Mouse (Mus musculus): ENCODE measurements around the gene Gdf3. TPM values are rescaled to one million over a fixed set of nuclear protein-coding genes. Genes with fewer than 3 reads are reported as not detected.
"Not testable (repeated sequence)": the region's sequence is repeated elsewhere in the genome, so short reads cannot be mapped to it uniquely, and the experiment has no call there.

Gdf3 gene
- polyA plus RNA-seq, 1 experiment from 2014 or later = 0.56 TPM

DNA sequence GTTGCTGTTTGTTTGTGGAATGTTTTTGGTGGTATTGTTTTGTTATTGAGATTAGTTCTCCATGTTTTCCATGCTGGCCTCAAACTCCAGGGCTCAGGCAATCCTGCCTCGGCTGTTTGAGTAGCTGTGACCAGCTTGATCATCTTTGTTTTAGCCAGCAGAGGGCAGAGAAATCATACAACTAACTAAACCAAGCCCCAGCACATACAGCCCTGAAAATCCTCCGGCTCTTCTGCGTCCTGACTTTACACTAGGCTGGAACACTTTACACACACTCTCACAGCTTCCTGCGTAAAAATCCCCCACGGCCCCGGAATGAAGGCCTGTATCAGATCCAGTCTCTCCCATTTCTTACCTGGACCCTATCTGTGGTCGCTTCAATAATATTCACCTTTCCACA, 14.2 kb downstream of the Gdf3 start:
- WGBS (ENCODE audit: insufficient replicate concordance) = 24% methylated on average over 7 of the region's 7 CpGs
- Histone ChIP-seq H3K9ac (ENCODE audit: low read depth, low read length) (no peak overlapping the region), H3K4me2 (no peak overlapping the region; the same call in 1 of the 2 replicates), H3K27me3 (ENCODE audit: control insufficient read depth, insufficient read depth, low read length) (no peaks in the 10 kb centered on the region), H3K9me3 (replicated peaks; ENCODE audit: control insufficient read depth, low read length) (no peaks in the 10 kb centered on the region), H3K4me3 (ENCODE audit: low read depth, low read length) (no peak overlapping the region), H3K36me3 (ENCODE audit: control insufficient read depth, insufficient read depth, low read length) (no peaks in the 10 kb centered on the region), H3K4me1 (ENCODE audit: control insufficient read depth, insufficient read depth, low read length) (no peaks in the 10 kb centered on the region), H3K27ac (ENCODE audit: low read depth, low read length) (no peak overlapping the region)
- ATAC-seq (replicated peaks; ENCODE audit: insufficient number of reproducible peaks, low FRiP score, low TSS enrichment) = no peak

DNA sequence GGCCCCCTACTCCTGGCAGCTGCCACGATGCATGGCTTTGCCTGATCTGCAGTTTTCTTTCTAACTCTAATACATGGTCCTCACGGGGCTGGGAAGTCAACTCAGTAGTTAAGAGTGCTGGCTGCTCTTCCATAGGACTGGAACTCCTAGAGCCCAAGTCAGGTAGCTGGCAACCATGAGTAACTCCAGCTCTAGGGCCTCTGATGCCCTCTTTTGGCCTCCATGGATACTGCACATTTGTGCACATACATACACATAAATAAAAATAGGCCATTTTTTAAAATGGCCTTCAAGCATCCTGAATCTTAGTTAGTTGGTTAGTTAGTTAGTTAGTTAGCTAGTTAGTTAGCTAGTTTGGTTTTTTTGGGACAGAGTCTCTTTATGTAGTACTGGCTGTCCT, 17.0 kb downstream of the Gdf3 start:
- H3K4me3 ChIP-seq (ENCODE audit: low read depth, low read length) = no peak overlapping the region
- no peaks in the 10 kb centered on the region for H3K4me1 ChIP-seq (ENCODE audit: control insufficient read depth, insufficient read depth, low read length)
- WGBS (ENCODE audit: insufficient replicate concordance) = 77% methylated on average over 2 of the region's 2 CpGs
- H3K9ac ChIP-seq (ENCODE audit: low read depth, low read length) = no peak overlapping the region
- no peaks in the 10 kb centered on the region for H3K36me3 ChIP-seq (ENCODE audit: control insufficient read depth, insufficient read depth, low read length)
- H3K4me2 ChIP-seq = no peak overlapping the region
- H3K27ac ChIP-seq (ENCODE audit: low read depth, low read length) = no peak overlapping the region
- H3K27me3 ChIP-seq (ENCODE audit: control insufficient read depth, insufficient read depth, low read length) = no peaks in the 10 kb centered on the region
- ATAC-seq (replicated peaks; ENCODE audit: insufficient number of reproducible peaks, low FRiP score, low TSS enrichment) = no peak
- H3K9me3 ChIP-seq (replicated peaks; ENCODE audit: control insufficient read depth, low read length) = no peaks in the 10 kb centered on the region

DNA sequence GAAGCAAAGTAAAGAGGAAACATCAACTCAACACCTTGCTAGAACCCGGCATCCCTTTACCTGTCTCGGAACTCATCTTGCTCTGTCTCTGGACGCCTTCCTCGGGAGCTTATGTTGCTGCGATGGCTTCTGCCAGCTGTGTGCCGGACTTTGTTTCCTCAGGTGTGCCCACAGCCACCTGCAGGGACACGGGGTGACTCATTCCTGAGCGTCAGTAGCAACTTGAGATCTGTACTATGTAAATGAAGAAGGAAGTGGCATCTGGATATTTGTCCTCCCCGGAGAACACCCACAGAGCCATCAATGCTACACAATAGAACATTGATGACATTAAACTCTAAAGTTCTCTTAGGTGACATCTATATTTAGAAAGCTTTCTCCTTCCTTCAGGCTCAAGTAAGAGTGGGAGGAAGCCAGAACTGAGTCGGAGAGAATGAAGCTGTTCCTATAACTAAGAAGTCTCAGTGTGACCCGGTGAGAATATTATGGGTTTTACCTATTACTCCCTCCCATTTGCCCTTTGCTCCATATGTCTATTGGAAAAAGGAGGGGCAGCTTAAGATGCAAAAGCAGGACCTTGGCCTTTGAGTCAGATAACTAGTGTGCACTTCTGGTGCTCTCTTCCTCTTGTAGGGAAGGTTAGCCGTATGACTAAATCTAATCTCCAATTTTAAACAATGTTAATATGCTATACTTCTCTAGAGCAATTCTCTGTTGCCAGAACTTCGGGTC, 18.7 kb downstream of the Gdf3 start:
- no peaks in the 10 kb centered on the region for H3K9me3 ChIP-seq (replicated peaks; ENCODE audit: control insufficient read depth, low read length)
- H3K27me3 ChIP-seq (ENCODE audit: control insufficient read depth, insufficient read depth, low read length) = no peaks in the 10 kb centered on the region
- H3K36me3 ChIP-seq (ENCODE audit: control insufficient read depth, insufficient read depth, low read length) = no peaks in the 10 kb centered on the region
- H3K4me2 ChIP-seq = no peak overlapping the region
- no peak overlapping the region for H3K4me3 ChIP-seq (ENCODE audit: low read depth, low read length)
- H3K9ac ChIP-seq (ENCODE audit: low read depth, low read length) = no peak overlapping the region
- H3K4me1 ChIP-seq (ENCODE audit: control insufficient read depth, insufficient read depth, low read length) = no peaks in the 10 kb centered on the region
- 78% methylated on average over 13 of the region's 13 CpGs for WGBS (ENCODE audit: insufficient replicate concordance)
- no peak for ATAC-seq (replicated peaks; ENCODE audit: insufficient number of reproducible peaks, low FRiP score, low TSS enrichment)
- no peak overlapping the region for H3K27ac ChIP-seq (ENCODE audit: low read depth, low read length)

DNA sequence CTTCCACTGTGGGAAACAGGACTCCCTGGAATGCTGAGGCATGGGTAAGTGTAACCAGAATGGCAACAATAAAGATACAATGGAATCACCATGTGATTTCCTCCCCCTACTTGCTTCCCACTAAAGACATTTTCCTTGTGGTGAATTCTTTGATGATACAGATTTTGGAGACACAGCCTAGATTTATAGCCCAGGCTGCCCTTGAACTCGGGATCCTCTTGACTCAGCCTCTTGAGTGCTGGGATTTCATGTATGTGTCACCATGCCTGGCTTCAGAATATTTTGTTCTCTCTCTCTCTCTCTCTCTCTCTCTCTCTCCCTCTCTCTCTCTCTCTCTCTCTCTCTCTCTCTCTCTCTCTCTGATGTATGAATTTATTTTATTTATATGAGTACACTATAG, 30.8 kb downstream of the Gdf3 start:
- WGBS (ENCODE audit: insufficient replicate concordance) = 56% methylated on average over 1 of the region's 1 CpGs

DNA sequence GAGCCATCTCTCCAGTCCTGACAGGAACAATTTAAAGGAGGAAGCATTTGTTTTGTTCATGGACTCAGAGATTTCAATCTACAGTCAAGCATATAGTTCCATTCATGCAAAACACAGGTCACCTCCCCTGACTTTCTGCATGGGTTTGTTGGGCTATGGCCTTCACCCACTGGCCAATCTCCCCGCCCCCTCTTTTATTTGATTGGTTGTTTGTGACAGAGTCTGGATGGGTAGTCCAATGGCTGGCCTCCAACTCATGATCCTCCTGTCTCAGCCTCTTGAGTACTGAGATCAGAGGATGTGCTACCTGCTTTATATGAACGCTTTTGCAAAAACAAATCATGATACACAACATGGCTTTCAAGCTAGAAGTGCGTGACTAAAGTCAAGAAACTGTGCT, 32.9 kb downstream of the Gdf3 start:
- no peaks in the 10 kb centered on the region for H3K36me3 ChIP-seq (ENCODE audit: control insufficient read depth, insufficient read depth, low read length)
- ATAC-seq (replicated peaks; ENCODE audit: insufficient number of reproducible peaks, low FRiP score, low TSS enrichment) = no peak

More for the DNA sequence above, 30.8 kb downstream of the Gdf3 start:
- Histone ChIP-seq H3K4me1 (ENCODE audit: control insufficient read depth, insufficient read depth, low read length) (no peaks in the 10 kb centered on the region), H3K27me3 (ENCODE audit: control insufficient read depth, insufficient read depth, low read length) (no peaks in the 10 kb centered on the region), H3K4me3 (ENCODE audit: low read depth, low read length) (no peak overlapping the region), H3K27ac (ENCODE audit: low read depth, low read length) (no peak overlapping the region), H3K36me3 (ENCODE audit: control insufficient read depth, insufficient read depth, low read length) (no peaks in the 10 kb centered on the region), H3K4me2 (no peak overlapping the region), H3K9ac (ENCODE audit: low read depth, low read length) (no peak overlapping the region), H3K9me3 (replicated peaks; ENCODE audit: control insufficient read depth, low read length) (no peaks in the 10 kb centered on the region)
- no peak for ATAC-seq (replicated peaks; ENCODE audit: insufficient number of reproducible peaks, low FRiP score, low TSS enrichment)

DNA sequence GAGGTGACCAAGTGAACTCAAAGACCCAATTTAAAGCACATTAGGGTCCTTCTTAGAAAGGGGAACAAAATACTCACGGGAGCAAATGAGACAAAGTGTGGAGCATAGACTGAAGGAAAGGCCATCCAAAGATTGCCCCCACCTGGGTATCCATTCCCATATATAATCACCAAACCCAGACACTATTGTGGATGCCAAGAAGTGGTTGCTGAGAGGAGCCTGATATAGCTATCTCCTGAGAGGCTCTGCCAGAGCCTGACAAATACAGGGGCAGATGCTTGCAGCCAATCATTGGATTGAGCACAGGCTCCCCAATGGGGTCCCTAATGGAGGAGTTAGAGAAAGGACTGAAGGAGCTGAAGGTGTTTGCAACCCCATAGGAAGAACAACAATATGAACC, 34.9 kb downstream of the Gdf3 start:
- H3K9ac ChIP-seq (ENCODE audit: low read depth, low read length); H3K4me1 ChIP-seq (ENCODE audit: control insufficient read depth, insufficient read depth, low read length); H3K4me3 ChIP-seq (ENCODE audit: low read depth, low read length); ATAC-seq (replicated peaks; ENCODE audit: insufficient number of reproducible peaks, low FRiP score, low TSS enrichment); H3K9me3 ChIP-seq (replicated peaks; ENCODE audit: control insufficient read depth, low read length); H3K27ac ChIP-seq (ENCODE audit: low read depth, low read length); H3K27me3 ChIP-seq (ENCODE audit: control insufficient read depth, insufficient read depth, low read length); H3K4me2 ChIP-seq; H3K36me3 ChIP-seq (ENCODE audit: control insufficient read depth, insufficient read depth, low read length): not testable (repeated sequence)
- WGBS (ENCODE audit: insufficient replicate concordance) = 76% methylated on average over 1 of the region's 1 CpGs

More for the DNA sequence above, 32.9 kb downstream of the Gdf3 start:
- H3K27ac ChIP-seq (ENCODE audit: low read depth, low read length) = no peak overlapping the region
- H3K4me2 ChIP-seq = no peak overlapping the region
- H3K4me1 ChIP-seq (ENCODE audit: control insufficient read depth, insufficient read depth, low read length) = no peaks in the 10 kb centered on the region
- H3K9me3 ChIP-seq (replicated peaks; ENCODE audit: control insufficient read depth, low read length) = no peaks in the 10 kb centered on the region
- H3K27me3 ChIP-seq (ENCODE audit: control insufficient read depth, insufficient read depth, low read length) = no peaks in the 10 kb centered on the region
- WGBS (ENCODE audit: insufficient replicate concordance) = 87% methylated on average over 3 of the region's 3 CpGs
- H3K9ac ChIP-seq (ENCODE audit: low read depth, low read length) = no peak overlapping the region
- H3K4me3 ChIP-seq (ENCODE audit: low read depth, low read length) = no peak overlapping the region

DNA sequence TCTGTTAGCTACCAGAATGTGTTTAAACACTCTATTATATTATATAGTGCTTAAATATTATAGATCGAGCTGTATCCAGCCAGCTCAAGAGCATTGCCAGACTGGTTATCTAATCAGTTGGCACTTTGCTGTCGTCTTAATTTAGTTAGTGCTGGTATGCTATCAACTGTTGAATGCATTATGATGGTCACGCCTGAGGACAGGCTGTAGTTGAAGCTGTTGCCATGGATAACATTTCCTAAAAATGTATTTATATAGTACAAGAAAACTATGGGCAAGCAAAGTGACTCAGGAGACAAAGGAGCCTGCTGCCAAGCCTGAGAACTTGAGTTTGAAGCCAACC, 38.3 kb downstream of the Gdf3 start:
- Histone ChIP-seq H3K4me2 (no peak overlapping the region), H3K36me3 (ENCODE audit: control insufficient read depth, insufficient read depth, low read length) (no peaks in the 10 kb centered on the region), H3K27ac (ENCODE audit: low read depth, low read length) (no peak overlapping the region), H3K9me3 (replicated peaks; ENCODE audit: control insufficient read depth, low read length) (no peaks in the 10 kb centered on the region), H3K9ac (ENCODE audit: low read depth, low read length) (no peak overlapping the region), H3K4me3 (ENCODE audit: low read depth, low read length) (no peak overlapping the region), H3K4me1 (ENCODE audit: control insufficient read depth, insufficient read depth, low read length) (no peaks in the 10 kb centered on the region), H3K27me3 (ENCODE audit: control insufficient read depth, insufficient read depth, low read length) (no peaks in the 10 kb centered on the region)
- ATAC-seq (replicated peaks; ENCODE audit: insufficient number of reproducible peaks, low FRiP score, low TSS enrichment) = no peak
- WGBS (ENCODE audit: insufficient replicate concordance) = 38% methylated on average over 3 of the region's 3 CpGs

DNA sequence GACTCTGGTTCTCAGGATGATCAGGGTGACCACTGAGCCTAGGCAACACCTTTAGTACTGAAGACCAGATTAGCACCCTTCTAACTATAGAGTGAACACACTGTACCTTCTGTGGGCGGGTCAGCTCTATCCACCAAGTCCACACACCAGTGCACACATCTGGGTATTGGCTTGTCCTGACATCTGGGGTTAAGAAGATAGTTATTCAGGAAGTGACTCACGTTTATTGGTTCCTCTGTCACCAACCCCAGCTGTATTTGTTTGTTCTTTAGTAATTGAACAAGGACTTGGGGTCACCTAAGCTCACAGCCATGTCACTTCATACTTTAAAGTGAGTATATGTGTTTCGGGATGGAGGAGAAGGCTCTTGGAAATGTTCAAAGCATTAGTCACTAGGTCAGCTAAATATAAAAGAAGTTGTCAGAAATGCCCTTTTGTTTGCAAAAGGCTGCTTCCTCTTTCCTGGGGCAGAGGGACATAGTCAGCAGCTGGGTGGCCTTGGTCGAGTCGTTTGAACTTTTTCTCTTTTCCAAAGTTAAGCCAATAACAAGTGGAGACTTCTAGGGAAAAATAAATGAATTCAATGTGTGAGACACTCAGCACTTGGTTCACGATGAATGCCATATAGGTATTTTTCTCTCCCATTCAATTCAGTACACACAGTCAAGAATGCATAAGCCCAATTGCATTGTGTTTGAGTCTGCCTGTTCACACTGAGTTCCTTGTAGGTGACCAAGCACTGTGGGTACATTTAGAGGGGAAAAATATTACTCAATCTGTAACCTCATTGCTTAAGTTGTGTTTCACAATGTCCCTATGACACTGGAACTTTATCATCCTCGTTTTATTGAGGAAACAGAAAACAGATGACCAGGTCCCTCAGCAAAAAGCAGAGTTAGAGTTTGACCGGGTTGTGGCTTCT, 38.9 kb downstream of the Gdf3 start:
- ATAC-seq (replicated peaks; ENCODE audit: insufficient number of reproducible peaks, low FRiP score, low TSS enrichment) = no peak
- H3K27ac ChIP-seq (ENCODE audit: low read depth, low read length) = no peak overlapping the region

More for the DNA sequence above, 38.9 kb downstream of the Gdf3 start:
- no peaks in the 10 kb centered on the region for H3K9me3 ChIP-seq (replicated peaks; ENCODE audit: control insufficient read depth, low read length)
- no peaks in the 10 kb centered on the region for H3K36me3 ChIP-seq (ENCODE audit: control insufficient read depth, insufficient read depth, low read length)
- no peak overlapping the region for H3K9ac ChIP-seq (ENCODE audit: low read depth, low read length)
- no peak overlapping the region for H3K4me3 ChIP-seq (ENCODE audit: low read depth, low read length)
- H3K4me1 ChIP-seq (ENCODE audit: control insufficient read depth, insufficient read depth, low read length) = no peaks in the 10 kb centered on the region
- no peak overlapping the region for H3K4me2 ChIP-seq
- no peaks in the 10 kb centered on the region for H3K27me3 ChIP-seq (ENCODE audit: control insufficient read depth, insufficient read depth, low read length)
- 59% methylated on average over 8 of the region's 8 CpGs for WGBS (ENCODE audit: insufficient replicate concordance)

Data from heart, embryonic 11.5 days (tissue).